Mouse (Mus musculus): ENCODE results near the gene Dnajc13. TPM values are rescaled to one million over a fixed set of nuclear protein-coding genes. Genes with fewer than 3 reads are reported as not detected.

Dnajc13 gene
- total RNA-seq, 1 experiment from 2014 or later, result 51.9 TPM

Other genes starting within 250 kb of the Dnajc13 start
- gene Gm28305, start 222.3 kb downstream of the Dnajc13 start, total RNA-seq (2017), result not detected in 2 replicates
- 35.7 and 36.0 TPM in 2 replicates for gene Uba5, start 199.8 kb downstream of the Dnajc13 start, total RNA-seq (2017)
- gene Acad11, start 199.6 kb downstream of the Dnajc13 start, total RNA-seq (2017), result 8.3 and 13.6 TPM in 2 replicates
- gene Ackr4, start 136.0 kb downstream of the Dnajc13 start, total RNA-seq (2017), result 0.23 TPM in 1 of 2 replicates, not detected in the other
- gene Acpp, start 74.8 kb upstream of the Dnajc13 start, total RNA-seq (2017), result 29.8 and 36.7 TPM in 2 replicates